Mouse (Mus musculus) cerebellum, adult 2 months (tissue): ENCODE results near the gene Igsf21.

Source experiments
- CTCF ChIP-seq: fragments of 200-500 bp; IDR thresholded peaks from 2 replicates; pipeline ENCODE4 v1.5.1; 2011; ENCODE audit warnings: low read depth, mild to moderate bottlenecking, control low read depth, low read length, moderate library complexity, borderline replicate concordance; ENCODE audit not compliant: insufficient read depth
- POLR2A ChIP-seq: fragments of 200-500 bp; IDR thresholded peaks from 2 replicates; pipeline ENCODE4 v1.6.1; 2011; ENCODE audit warnings: low read length, control low read depth, borderline replicate concordance; ENCODE audit not compliant: insufficient read depth

DNA sequence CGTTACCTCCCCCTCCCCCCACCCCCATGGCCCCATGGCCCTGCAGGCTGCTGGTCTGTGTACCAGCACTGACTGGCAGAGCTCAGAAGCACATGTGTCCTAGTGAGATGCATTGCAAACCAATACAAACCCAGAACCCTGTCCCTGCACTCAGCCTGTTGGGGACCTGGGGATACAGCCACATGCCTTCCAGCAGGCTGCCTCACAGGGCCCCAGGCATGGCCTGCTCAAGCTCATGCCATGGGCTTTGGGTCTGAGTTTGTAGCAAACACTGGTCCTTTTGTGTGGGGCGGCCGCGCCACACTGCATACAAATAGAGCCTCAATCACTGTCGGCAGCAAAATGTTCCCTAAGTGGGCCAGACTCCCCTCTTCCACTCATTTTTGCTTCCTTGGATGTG, 28.2 kb downstream of the Igsf21 start:
- TF ChIP-seq POLR2A (no peak), CTCF (no peak)
